Mouse (Mus musculus) olfactory bulb, adult 2 months (tissue): ENCODE results near the gene Cd3d.

Experiments
- CTCF ChIP-seq: fragments of 200-500 bp; IDR thresholded peaks from 2 replicates; pipeline ENCODE4 v1.5.1; 2012; ENCODE audit warnings: low read depth, mild to moderate bottlenecking, low read length, moderate library complexity; ENCODE audit not compliant: insufficient read depth
- POLR2A ChIP-seq: fragments of 200-500 bp; IDR thresholded peaks from 2 replicates; pipeline ENCODE4 v1.6.1; 2012; ENCODE audit warnings: mild to moderate bottlenecking, low read depth, low read length, moderate library complexity; ENCODE audit not compliant: insufficient read depth

DNA sequence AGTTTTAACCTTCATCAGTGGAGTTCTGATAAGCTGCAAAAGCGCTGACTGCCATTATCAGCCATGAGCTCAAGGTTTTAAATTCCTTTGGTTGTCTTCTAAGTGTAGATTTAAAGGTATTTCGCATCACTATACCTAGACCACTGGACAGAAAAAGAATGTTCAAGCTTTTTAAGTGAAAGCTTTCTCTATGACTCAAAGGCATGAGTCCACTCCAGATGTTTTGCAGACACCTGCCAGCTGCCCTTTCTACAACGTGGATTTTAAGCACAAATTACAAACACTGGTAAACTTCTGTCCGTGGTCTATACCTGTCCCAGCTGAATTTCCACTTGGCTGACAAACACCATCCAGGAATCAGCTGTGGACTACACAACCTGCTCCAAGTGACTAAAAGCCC lies 13.4 kb downstream of the Cd3d start:
- TF ChIP-seq CTCF: no peak
- TF ChIP-seq POLR2A: no peak
